Mouse (Mus musculus): ENCODE measurements around the gene Hist1h2bj. TPM values are rescaled to one million over a fixed set of nuclear protein-coding genes. Genes with fewer than 3 reads are reported as not detected.

The Hist1h2bj gene
- 25.8 and 31.3 TPM in 2 replicates for total RNA-seq (2017)

- ATAC-seq (ENCODE audit: extremely low read depth, insufficient number of reproducible peaks, low FRiP score, poor library complexity, severe bottlenecking) = peak; percentile 87
These were observed at the start of gene Hist1h2bj, which contains the start of gene Hist1h2ag for GRCm38 (mm10) chr13:22042568-22043502. TSS of gene Hist1h2bj (plus strand) at chr13:22043214. TSS of gene Hist1h2ag (minus strand) at chr13:22042944.

GRCm38 (mm10) chr13:21993957-21994738, 48.9 kb upstream of the Hist1h2bj start:
- no peak for ATAC-seq (ENCODE audit: extremely low read depth, insufficient number of reproducible peaks, low FRiP score, poor library complexity, severe bottlenecking)

- no peak for ATAC-seq (ENCODE audit: extremely low read depth, insufficient number of reproducible peaks, low FRiP score, poor library complexity, severe bottlenecking)
These were observed 48.1 kb upstream of the Hist1h2bj start for GRCm38 (mm10) chr13:21994896-21995295.

GRCm38 (mm10) chr13:21995331-21995914, 47.6 kb upstream of the Hist1h2bj start:
- peak; percentile 58; the same call in 1 of the 2 replicates for ATAC-seq (ENCODE audit: extremely low read depth, insufficient number of reproducible peaks, low FRiP score, poor library complexity, severe bottlenecking)

- no peak for ATAC-seq (ENCODE audit: extremely low read depth, insufficient number of reproducible peaks, low FRiP score, poor library complexity, severe bottlenecking)
These were observed 46.7 kb upstream of the Hist1h2bj start for GRCm38 (mm10) chr13:21996101-21996839.

- ATAC-seq (ENCODE audit: extremely low read depth, insufficient number of reproducible peaks, low FRiP score, poor library complexity, severe bottlenecking) = no peak
These were observed 46.2 kb upstream of the Hist1h2bj start for GRCm38 (mm10) chr13:21996840-21997185.

- no peak for ATAC-seq (ENCODE audit: extremely low read depth, insufficient number of reproducible peaks, low FRiP score, poor library complexity, severe bottlenecking)
These were observed 45.7 kb upstream of the Hist1h2bj start for GRCm38 (mm10) chr13:21997201-21997820.

- ATAC-seq (ENCODE audit: extremely low read depth, insufficient number of reproducible peaks, low FRiP score, poor library complexity, severe bottlenecking) = no peak
These were observed 45.2 kb upstream of the Hist1h2bj start for GRCm38 (mm10) chr13:21997821-21998220.

GRCm38 (mm10) chr13:21998412-21998811, 44.6 kb upstream of the Hist1h2bj start:
- ATAC-seq (ENCODE audit: extremely low read depth, insufficient number of reproducible peaks, low FRiP score, poor library complexity, severe bottlenecking) = no peak

- ATAC-seq (ENCODE audit: extremely low read depth, insufficient number of reproducible peaks, low FRiP score, poor library complexity, severe bottlenecking) = no peak
These were observed 43.9 kb upstream of the Hist1h2bj start for GRCm38 (mm10) chr13:21999147-21999546.

- ATAC-seq (ENCODE audit: extremely low read depth, insufficient number of reproducible peaks, low FRiP score, poor library complexity, severe bottlenecking) = no peak
These were observed 41.7 kb upstream of the Hist1h2bj start for GRCm38 (mm10) chr13:22001346-22001745.

GRCm38 (mm10) chr13:22001823-22002222, 41.2 kb upstream of the Hist1h2bj start:
- ATAC-seq (ENCODE audit: extremely low read depth, insufficient number of reproducible peaks, low FRiP score, poor library complexity, severe bottlenecking) = no peak

- ATAC-seq (ENCODE audit: extremely low read depth, insufficient number of reproducible peaks, low FRiP score, poor library complexity, severe bottlenecking) = peak; percentile 25; the same call in 1 of the 2 replicates
These were observed 37.2 kb upstream of the Hist1h2bj start for GRCm38 (mm10) chr13:22005605-22006333.

GRCm38 (mm10) chr13:22006334-22007120, 36.5 kb upstream of the Hist1h2bj start:
- ATAC-seq (ENCODE audit: extremely low read depth, insufficient number of reproducible peaks, low FRiP score, poor library complexity, severe bottlenecking) = peak; percentile 65

GRCm38 (mm10) chr13:22007121-22007510, 35.9 kb upstream of the Hist1h2bj start:
- no peak for ATAC-seq (ENCODE audit: extremely low read depth, insufficient number of reproducible peaks, low FRiP score, poor library complexity, severe bottlenecking)

GRCm38 (mm10) chr13:22007872-22008271, 35.1 kb upstream of the Hist1h2bj start:
- ATAC-seq (ENCODE audit: extremely low read depth, insufficient number of reproducible peaks, low FRiP score, poor library complexity, severe bottlenecking) = no peak

- ATAC-seq (ENCODE audit: extremely low read depth, insufficient number of reproducible peaks, low FRiP score, poor library complexity, severe bottlenecking) = no peak
These were observed 34.3 kb upstream of the Hist1h2bj start for GRCm38 (mm10) chr13:22008707-22009106.
